ENCODE assay signal across 16 mouse cellular contexts in genomic region chr5:150367027-150367426, GRCm38 (mm10).
DNase-seq lines count a peak whose midpoint lies in the region; ATAC-seq and TF ChIP-seq lines count a peak whose summit lies in the region.
"Had no signal": no experiment of that assay in that cellular context is flagged by ENCODE, and none has a peak within 500 bp of the region (broad histone marks: within the 10 kb centered on the region; RNA-seq: fewer than 3 reads in every experiment).

No protein-coding gene starts in this region.

- no peak overlapping the region for H3K4me2 ChIP-seq in hindbrain, postnatal 0 days (ENCODE audit: low read depth, low read length)
- H3K4me2 ChIP-seq in hindbrain, embryonic 14.5 days (replicated peaks), result no peak overlapping the region
- H3K4me2 ChIP-seq in midbrain, postnatal 0 days (ENCODE audit: low read depth, low read length, poor library complexity, severe bottlenecking), result no peak overlapping the region
- H3K4me2 ChIP-seq in midbrain, embryonic 14.5 days (ENCODE audit: low read length), result no peak overlapping the region
- H3K4me2 ChIP-seq: embryonic facial prominence, embryonic 13.5 days; hindbrain, embryonic 13.5 days; limb, embryonic 13.5 days; neural tube, embryonic 13.5 days had no signal

- in situ Hi-C loops in Patski (cut with MboI; ENCODE audit: low pct_unique_long_range_greater_than_20kb), result no loop called here

- H3K27me3 ChIP-seq in hindbrain, postnatal 0 days (ENCODE audit: insufficient read depth, low read length), result no peaks in the 10 kb centered on the region
- no peaks in the 10 kb centered on the region for H3K27me3 ChIP-seq in hindbrain, embryonic 14.5 days (ENCODE audit: control insufficient read depth, insufficient read depth, low read length)
- H3K27me3 ChIP-seq in midbrain, postnatal 0 days (ENCODE audit: insufficient read depth, low read length), result no peaks in the 10 kb centered on the region
- H3K27me3 ChIP-seq in midbrain, embryonic 14.5 days (ENCODE audit: control insufficient read depth, insufficient read depth, low read length), result no peaks in the 10 kb centered on the region
- no peaks in the 10 kb centered on the region for H3K27me3 ChIP-seq in Patski
- H3K27me3 ChIP-seq: embryonic facial prominence, embryonic 13.5 days; hindbrain, embryonic 13.5 days; limb, embryonic 13.5 days; neural tube, embryonic 13.5 days had no signal

- H3K9me3 ChIP-seq in hindbrain, postnatal 0 days (ENCODE audit: low read length), result 0 out of 2 replicates have a peak, but pooled peaks cover 3% of the 10 kb centered on the region
- H3K9me3 ChIP-seq in hindbrain, embryonic 14.5 days (ENCODE audit: control insufficient read depth, low read length), result no peaks in the 10 kb centered on the region; the same call in 1 of the 2 replicates
- no peaks in the 10 kb centered on the region for H3K9me3 ChIP-seq in midbrain, postnatal 0 days (ENCODE audit: low read length)
- no peaks in the 10 kb centered on the region for H3K9me3 ChIP-seq in midbrain, embryonic 14.5 days (ENCODE audit: control insufficient read depth, low read length)

- WGBS in hindbrain, postnatal 0 days, result 85% methylated on average over 4 of the region's 4 CpGs
- WGBS in hindbrain, embryonic 14.5 days, result 85% methylated on average over 4 of the region's 4 CpGs
- WGBS in midbrain, postnatal 0 days, result 87% methylated on average over 4 of the region's 4 CpGs
- WGBS in midbrain, embryonic 14.5 days, result 90% methylated on average over 4 of the region's 4 CpGs

- no peak overlapping the region for H3K9ac ChIP-seq in hindbrain, postnatal 0 days (replicated peaks; ENCODE audit: low read length)
- H3K9ac ChIP-seq in hindbrain, embryonic 14.5 days, result no peak overlapping the region
- no peak overlapping the region for H3K9ac ChIP-seq in midbrain, postnatal 0 days (replicated peaks; ENCODE audit: low read length, poor library complexity, severe bottlenecking)
- no peak overlapping the region for H3K9ac ChIP-seq in midbrain, embryonic 14.5 days (replicated peaks; ENCODE audit: low read length)
- H3K9ac ChIP-seq: embryonic facial prominence, embryonic 13.5 days; hindbrain, embryonic 13.5 days; limb, embryonic 13.5 days; neural tube, embryonic 13.5 days had no signal

- H3K36me3 ChIP-seq in hindbrain, postnatal 0 days (ENCODE audit: insufficient read depth, low read length), result peaks cover 24% of the 10 kb centered on the region; the same call in 1 of the 2 replicates
- H3K36me3 ChIP-seq in hindbrain, embryonic 14.5 days (replicated peaks; ENCODE audit: control insufficient read depth, insufficient read depth), result peaks cover 46% of the 10 kb centered on the region
- H3K36me3 ChIP-seq in midbrain, postnatal 0 days (ENCODE audit: insufficient read depth, low read length), result peaks cover 25% of the 10 kb centered on the region
- H3K36me3 ChIP-seq in midbrain, embryonic 14.5 days (ENCODE audit: control insufficient read depth, insufficient read depth, low read length), result peaks cover 24% of the 10 kb centered on the region
- H3K36me3 ChIP-seq: embryonic facial prominence, embryonic 13.5 days; G1E; limb, embryonic 13.5 days had no signal

- no peak for DNase-seq in hindbrain, postnatal 0 days (ENCODE audit: low spot score)
- DNase-seq in hindbrain, embryonic 14.5 days (ENCODE audit: low spot score), result no peak
- no peak for DNase-seq in midbrain, postnatal 0 days (ENCODE audit: low spot score)
- DNase-seq in midbrain, embryonic 14.5 days, result no peak
- no peak for DNase-seq in Patski (ENCODE audit: low read depth, low spot score)
- DNase-seq in right cerebral cortex, postnatal 10 days (ENCODE audit: low spot score in 2 of 2), result no peak
- DNase-seq in heart, postnatal 10 days, result no peak
- DNase-seq: cerebellum, adult 11-12 months; kidney, adult 8-10 months; lung, adult 2 months had no signal

- ATAC-seq in hindbrain, postnatal 0 days, result no peak
- ATAC-seq in hindbrain, embryonic 14.5 days (ENCODE audit: low FRiP score), result no peak
- ATAC-seq in midbrain, postnatal 0 days (ENCODE audit: low FRiP score), result no peak
- no peak for ATAC-seq in midbrain, embryonic 14.5 days (ENCODE audit: low FRiP score, low TSS enrichment)
- ATAC-seq in Patski, result no peak
- ATAC-seq: midbrain, embryonic 16.5 days had no signal

- POLR2A ChIA-PET in Patski (lab: Charles Lee), result no interaction called here

- H3K27ac ChIP-seq in hindbrain, postnatal 0 days, result no peak overlapping the region
- H3K27ac ChIP-seq in hindbrain, embryonic 14.5 days, result no peak overlapping the region
- H3K27ac ChIP-seq in midbrain, postnatal 0 days (ENCODE audit: low read depth, low read length), result no peak overlapping the region
- no peak overlapping the region for H3K27ac ChIP-seq in midbrain, embryonic 14.5 days (replicated peaks; ENCODE audit: low read depth, low read length)
- H3K27ac ChIP-seq: embryonic facial prominence, embryonic 13.5 days; hindbrain, embryonic 13.5 days; limb, embryonic 13.5 days; neural tube, embryonic 13.5 days had no signal

- intact Hi-C loops in heart, postnatal 10 days (cut with DNase I), result loop anchor here (10.0 kb wide), 1 partner anchor 202 kb away; no protein-coding TSS in a partner anchor

- no peak overlapping the region for H3K4me3 ChIP-seq in hindbrain, postnatal 0 days (ENCODE audit: low read length)
- H3K4me3 ChIP-seq in hindbrain, embryonic 14.5 days (replicated peaks; ENCODE audit: low read length), result no peak overlapping the region
- H3K4me3 ChIP-seq in midbrain, postnatal 0 days (ENCODE audit: low read depth, low read length), result no peak overlapping the region
- H3K4me3 ChIP-seq in midbrain, embryonic 14.5 days (replicated peaks; ENCODE audit: low read depth, low read length), result no peak overlapping the region
- H3K4me3 ChIP-seq: embryonic facial prominence, embryonic 13.5 days; hindbrain, embryonic 13.5 days; limb, embryonic 13.5 days; neural tube, embryonic 13.5 days had no signal

- CTCF ChIA-PET in Patski (lab: Charles Lee), result no interaction called here

- no peaks in the 10 kb centered on the region for H3K4me1 ChIP-seq in hindbrain, postnatal 0 days (ENCODE audit: insufficient read depth, low read length)
- no peaks in the 10 kb centered on the region for H3K4me1 ChIP-seq in hindbrain, embryonic 14.5 days (replicated peaks; ENCODE audit: control insufficient read depth, insufficient read depth, low read length)
- no peaks in the 10 kb centered on the region for H3K4me1 ChIP-seq in midbrain, postnatal 0 days (ENCODE audit: insufficient read depth, low read length)
- H3K4me1 ChIP-seq in midbrain, embryonic 14.5 days (ENCODE audit: control insufficient read depth, insufficient read depth, low read length), result no peaks in the 10 kb centered on the region
- H3K4me1 ChIP-seq: embryonic facial prominence, embryonic 13.5 days; hindbrain, embryonic 13.5 days; limb, embryonic 13.5 days; neural tube, embryonic 13.5 days had no signal

- TF ChIP-seq CTCF in hindbrain, postnatal 0 days (IDR thresholded peaks at IDR 0.05; ENCODE audit: low read depth), result peak; percentile 43
- TF ChIP-seq CTCF in midbrain, postnatal 0 days (IDR thresholded peaks at IDR 0.05), result peak; percentile 51
- TF ChIP-seq CTCF in Patski (IDR thresholded peaks at IDR 0.05), result peak; percentile 43
